Mouse (Mus musculus): ENCODE results near the gene Tmub2.

The Tmub2 gene

DNA sequence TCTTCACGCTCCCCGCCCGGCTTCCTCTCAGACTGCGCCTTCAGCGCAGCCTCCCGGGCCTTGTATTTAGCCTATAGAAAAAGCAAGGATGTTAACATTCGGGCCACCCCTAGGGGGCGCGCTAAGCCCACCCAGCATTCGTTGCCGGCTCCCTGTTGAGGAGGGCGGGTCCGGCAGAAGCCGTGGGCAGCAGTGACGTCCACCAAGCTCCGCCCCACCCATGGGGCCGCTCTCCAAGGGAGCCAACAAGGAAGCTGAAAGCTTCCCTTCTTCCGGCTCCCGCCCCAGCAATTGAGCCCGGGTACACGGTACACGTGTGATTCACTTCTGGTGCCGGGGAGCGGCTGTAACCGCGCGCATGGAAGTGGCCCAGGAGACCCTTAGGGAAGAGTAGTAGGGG, 24.2 kb downstream of the Tmub2 start:
- DNase-seq: peak; percentile 96 to 97

DNA sequence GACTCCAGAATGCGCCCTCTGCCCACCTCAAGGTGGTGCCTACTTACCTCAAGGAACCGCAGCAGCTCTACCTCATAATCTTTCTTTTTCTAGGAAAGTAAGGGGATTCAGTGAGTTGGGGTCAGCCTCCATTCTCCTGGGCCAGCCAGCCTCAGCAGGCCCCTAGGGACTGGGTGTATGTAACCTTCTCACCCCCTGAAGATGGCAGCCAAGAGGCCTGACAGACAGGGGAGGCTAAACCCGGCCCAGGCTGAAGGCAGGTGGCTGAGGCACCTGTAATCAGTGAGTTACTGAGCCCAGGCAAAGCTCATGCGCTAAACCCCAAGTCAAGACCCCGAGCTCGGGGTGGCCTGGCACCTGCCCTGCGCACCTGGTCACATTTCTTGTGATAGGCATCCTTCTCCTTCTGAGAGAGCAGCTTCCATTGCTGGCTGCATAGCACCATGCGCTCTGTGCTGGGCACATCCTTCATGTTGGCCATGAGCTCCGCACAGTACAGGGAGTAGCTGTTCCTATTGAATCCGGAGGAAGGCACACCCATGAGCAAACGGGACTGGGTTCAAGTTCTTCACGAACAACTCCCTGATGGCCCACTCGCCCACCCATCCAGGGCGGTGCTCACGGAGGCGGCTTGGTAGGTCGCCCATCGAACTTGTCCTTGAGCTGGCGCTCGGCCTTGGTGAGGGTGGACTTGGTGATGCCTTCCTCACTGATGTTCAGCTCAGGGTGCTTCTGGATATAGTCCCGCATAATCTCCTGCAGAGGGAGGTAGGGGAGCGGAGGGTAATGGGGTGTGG, 25.3 kb downstream of the Tmub2 start:
- DNase-seq: no peak

DNA sequence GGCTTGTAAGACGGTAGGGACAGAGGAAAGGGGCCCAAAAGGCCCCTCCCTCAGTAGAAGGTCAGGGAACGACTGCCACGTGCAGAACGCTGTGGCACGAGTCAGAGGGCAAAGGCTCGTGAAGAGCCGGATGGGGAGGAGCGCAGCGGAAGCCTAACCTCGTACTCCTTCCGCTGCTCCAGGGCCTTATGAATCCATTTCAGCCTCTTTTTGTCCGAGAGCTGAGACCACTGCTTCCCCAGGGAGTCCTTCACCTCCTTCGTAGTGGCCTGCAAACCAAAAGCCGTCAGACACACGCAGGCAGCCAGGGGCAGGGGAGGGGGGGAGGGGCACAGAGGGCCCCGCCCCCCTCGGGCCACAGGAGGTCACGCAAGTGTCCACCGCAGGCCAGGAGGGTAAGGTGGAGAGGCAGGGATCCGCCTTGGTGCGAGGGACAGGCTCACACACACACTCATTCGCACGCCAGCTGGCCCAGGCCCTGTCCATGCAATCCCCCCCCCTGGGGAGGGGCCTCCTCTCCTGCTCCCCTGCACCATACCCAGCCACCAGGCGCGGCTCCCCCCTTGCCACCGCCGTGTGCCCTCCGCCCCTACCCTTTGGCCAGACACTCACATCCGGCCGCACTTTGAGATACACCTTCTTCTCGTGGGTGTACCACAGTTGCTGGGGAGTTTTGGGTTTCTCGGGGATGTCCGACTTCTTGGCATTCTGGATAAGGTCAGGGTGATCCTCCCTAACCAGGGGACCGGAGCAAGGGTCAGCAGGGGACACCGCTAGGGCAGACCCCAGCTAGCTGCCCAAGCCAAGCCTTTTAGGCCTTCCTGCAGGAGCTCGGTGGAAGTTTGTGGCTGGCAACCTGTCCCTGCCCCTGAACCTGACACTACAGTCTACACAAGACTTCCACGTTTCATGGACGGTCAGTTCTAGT, 26.3 kb downstream of the Tmub2 start:
- no peak for DNase-seq

DNA sequence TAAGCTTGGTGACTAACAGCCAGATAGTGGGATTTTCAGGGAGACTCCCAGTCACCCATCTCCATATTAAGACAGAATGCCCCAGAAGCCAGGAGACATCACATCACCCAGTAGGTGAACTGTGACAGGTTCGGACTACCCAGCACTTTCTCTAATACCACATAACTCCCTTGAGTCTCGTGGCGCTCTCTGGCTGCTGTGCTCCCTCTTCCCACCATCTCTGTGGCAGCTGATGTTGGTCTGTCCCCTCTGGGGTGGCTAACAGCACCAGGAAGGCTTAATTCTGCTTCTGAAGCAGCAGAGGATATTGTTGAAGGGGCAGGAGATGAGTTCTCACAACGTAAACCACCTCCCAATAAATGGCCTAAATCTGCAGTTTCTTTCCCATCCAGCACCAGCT, 27.2 kb downstream of the Tmub2 start:
- DNase-seq: no peak

DNA sequence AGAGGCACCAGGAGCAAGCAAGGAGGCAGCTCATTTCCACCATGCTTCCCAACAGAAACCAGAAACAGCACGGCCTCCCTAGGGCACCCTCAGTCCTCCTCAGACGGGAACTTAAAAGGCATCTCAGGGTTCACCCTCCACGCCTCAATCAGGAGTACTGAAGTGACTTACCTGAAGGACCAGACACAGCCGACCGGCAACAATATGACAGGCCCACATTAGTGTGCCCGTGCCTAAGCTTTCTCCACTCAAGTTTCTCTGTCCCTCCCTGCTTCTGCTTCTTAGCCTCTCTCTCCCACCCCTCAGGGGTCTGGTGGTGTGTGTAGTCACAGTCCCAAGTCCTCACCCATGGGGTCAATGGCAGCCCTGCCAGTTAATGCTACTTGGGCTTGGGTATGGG, 27.9 kb downstream of the Tmub2 start:
- DNase-seq: no peak

DNA sequence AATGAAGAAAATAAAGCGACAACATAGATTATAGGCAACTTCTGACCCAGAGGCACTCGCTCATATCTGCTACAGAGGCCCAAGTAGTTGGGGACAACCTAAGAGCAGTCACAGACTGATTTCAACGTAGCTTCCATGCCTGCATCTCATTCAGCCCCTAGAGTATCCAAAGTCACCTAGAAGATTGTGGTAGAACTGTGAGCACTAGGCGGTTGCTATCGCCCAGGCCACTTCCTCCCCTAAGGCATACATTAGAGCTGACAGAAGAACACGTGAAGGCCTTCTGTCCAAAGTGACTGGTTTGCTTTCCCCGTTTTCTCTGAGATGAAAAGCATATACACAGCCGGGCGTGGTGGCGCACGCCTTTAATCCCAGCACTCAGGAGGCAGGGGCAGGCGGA, 29.6 kb downstream of the Tmub2 start:
- no peak for DNase-seq

DNA sequence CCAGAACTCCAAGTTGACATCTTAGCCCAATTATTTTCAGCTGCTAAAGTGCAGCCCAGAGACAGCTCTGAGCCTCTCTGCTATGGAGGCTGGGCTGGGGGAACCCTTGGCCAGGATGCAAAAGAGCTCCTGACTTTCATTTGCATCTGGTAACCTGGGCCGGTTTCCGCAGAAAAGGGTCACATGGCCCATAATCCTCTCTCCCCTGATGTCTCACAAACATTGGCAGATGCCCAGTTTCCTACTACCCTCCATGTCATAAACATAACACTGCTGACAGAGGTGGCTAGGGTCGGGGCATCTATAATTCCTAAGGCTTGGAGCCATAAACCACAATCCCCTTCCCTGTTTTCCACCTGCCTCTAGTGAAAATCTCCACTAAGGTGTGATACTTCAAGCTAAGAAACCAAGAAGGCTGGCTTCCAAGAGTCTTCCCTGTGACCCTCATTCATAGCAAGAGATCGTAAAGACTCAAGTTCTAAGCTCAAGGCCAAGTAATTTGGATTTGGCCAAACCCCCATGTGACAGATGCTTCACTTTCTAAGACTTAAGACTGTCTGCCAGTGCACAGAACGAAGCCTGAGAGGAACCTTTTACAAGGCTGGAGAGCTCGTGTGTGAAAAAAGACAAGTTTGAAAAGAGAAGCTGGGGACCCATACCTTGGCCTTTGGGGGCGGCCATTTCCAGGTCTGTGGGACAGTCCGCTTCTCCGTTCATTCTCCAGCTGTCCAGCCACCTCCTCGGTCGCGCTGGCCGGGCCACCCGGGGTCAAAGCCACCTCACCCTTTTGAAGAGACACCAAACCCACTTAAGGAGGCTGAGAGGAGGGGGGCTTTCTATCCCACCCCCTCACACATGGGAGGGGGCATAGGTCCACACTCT, 31.2 kb downstream of the Tmub2 start:
- no peak for DNase-seq

DNA sequence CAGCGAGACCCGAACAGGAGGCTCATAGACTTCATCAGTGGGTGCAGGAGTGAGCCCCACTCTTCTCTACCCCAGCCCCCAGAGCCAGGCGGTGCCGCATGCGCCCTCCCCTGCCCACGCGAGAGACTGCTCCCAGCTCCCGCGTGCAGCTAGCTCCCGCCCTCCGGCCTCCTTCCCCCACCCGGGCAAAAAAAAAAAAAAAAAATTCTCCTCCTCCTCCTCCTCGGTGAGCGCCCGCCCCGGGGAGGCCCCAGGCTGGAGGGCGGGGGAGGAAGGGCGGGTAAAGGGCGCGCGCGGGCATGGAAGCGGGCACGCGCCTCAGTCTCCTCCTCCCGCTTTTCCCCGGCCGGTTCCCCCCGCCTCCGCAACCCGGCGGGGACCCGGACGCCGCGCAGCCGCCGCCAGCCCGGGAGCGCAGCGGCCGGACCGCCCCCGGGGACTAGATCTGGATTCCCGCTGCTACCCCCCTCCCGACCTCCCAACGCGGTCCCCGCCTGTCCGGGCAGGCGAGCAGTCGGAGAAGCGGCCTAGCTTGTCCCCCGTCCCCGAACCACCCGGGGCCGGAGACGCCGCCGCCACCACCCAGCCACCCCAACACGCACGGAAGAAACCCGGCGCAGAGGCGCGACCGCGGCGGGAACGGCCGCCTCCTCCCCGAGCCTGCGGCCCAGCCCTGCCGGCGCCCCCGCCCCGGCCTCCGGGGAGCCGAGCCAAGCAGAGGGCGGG, 32.0 kb downstream of the Tmub2 start:
- DNase-seq: peak; percentile 91 to 92

DNA sequence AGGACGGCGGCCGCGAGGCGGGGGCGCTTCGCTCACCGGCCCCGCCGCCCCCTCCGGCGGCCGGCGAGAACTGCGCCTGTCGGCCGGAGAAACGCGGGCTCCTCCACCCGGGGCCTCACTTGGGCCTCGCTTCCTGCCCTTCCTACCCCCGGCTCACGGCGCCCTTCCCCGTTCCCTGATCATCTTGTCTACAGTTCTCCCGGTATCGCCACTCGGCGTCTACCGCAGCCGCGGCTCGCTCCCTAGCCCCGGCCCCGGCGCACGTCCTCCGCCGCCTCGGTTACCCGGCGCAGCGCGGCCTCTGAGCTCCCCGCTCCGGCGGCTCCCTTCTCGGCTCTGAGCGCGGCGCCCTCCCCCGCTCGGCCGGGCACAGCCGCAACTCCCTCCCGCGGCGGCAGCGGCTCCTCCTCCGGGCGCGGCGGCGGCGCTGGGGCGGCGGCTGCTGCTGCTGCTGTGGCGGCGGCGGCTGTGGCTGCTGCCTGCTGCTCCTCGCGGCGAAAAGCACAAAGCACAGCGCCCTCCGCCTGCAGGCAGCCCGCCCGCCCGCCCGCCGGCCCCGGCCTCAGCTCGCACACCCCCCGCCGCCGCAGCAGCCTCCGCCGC, 32.7 kb downstream of the Tmub2 start:
- peak in 1 of 2 experiments; percentile 41 for DNase-seq

DNA sequence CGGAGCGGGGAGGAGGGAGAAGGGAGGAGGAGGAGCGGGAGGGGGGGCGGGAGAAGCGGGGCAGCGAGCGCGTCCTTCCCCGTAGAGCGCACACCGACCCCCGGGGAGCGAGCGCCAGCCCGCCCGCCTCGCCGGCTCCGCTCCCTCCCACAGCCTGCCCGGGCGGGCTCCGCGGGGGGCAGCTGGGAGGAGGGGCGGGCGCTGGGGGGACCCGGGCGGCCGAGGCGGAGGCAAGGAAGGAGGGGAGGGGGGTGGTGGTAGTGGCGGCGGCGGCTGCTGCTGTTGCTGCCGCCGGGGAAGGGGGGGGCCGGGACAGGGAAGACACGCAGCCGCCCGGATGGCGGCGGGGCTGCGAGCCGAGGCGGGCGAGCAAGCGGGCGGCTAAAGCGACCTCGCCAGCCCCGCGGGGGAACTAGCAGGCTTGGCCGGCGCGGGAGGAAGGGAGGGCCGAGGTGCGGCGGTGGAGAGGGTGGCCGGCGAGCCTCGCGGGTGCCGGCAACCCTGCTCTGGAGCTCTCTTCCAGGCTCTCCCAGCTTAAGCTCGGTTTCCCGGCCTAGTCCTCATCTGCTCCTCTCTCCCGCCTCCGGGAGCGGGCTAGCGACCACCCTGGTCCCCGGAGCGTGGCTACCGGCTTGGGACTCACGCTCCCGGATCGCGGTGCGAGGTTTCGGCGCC, 33.3 kb downstream of the Tmub2 start:
- DNase-seq: peak; percentile 70 to 75

DNA sequence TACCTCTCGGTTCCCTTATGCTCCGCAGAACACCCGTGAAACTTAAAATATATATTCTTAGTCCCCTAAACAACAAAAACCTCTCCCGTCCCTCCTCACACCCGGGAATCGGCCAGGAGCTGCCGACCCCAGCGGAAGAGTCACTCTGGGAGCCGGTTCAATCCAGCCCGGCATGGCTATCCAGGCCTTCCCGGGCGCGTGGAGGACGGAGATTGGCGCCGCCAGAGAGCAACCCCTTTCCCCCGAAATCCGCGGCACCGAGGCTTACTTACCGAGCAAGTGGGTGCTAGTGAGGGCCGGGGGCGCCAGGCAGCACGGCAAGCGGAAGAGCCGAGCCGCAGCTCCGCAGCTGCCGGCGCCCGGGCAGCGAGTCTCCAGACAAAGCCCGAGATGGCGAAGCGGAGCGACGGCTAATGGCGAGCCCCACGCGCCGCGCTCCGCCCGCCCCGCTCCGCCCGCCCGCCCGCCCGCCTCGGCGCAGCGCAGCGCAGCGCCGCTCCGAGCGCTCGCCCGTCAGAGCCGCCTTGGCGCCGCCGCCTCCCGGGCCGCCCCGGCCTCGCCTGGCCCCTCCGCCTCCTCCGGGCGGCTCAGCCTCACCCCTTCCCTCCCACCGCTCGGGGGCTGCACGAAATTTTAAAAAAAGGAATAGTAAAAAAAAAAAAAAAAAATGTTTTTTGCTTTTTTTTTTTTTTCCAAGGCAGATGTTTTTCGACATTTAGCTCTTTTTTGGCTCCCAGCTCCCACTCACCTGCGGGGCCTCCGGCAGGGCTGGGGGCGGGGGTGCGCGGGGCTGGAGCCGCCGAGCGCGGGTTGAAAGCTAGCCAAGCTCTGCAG, 34.1 kb downstream of the Tmub2 start:
- peak in 1 of 2 experiments; percentile 60 for DNase-seq

DNA sequence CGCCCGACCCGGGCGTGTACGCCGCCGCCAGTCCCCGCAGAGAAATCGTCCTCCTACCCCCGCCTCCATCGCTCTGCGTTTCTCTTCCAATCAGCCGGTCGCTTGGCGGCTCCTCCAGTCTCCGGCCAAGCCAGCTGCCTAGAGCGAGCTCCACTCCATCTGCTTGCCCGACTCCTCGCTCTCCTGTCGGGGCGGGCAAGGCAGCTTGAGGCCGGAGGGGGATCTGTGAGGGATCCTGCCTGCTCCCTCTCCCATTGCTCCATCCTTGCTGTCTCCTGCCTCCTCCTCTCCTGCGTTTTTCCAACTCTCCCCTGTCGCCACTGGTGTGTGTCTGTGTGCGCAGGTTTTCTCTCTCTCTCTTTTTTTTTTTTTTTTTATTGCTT, 34.7 kb downstream of the Tmub2 start, which contains the start of gene Ubtf:
Gene Ubtf (minus strand): TSS at position 333 of the 383 bp plus-strand sequence.
- peak; percentile 76 to 80 for DNase-seq

DNA sequence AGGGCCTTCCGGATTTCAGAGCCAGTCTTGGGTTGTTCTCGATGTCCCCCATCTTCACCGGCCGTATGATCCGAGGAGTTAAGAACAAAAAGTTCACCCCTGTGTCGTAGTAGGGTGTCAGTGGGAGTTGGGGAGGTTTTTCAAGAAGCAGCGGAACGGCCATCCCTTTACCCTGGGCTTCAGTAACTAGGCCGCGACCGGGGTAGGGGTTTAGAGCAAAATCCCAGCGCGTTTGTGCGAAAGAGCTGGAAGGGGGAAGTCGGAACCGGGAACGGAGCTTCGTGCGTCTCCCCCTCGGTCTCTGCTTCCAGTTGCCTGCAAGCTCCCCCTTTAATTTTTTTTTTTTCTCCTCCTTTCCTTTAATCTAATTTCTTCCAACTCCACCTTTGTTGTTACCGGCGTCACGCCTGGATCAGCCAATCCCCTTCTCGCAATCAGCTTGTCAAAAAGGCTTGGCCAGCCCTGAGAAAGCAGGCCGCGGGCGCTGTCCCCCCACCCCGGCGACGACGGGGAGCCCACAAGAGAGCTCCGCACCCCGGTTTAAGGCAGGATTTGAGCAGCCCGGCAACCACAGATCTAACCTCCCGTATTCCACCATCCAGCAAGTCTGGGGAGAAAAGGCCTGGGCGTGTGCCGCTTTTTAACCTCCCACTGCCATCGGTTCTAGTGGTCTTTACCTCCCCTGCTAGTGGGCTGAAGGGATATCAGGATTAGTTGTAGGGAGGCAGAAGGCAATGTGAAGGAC, 35.4 kb downstream of the Tmub2 start:
- peak; percentile 89 to 90 for DNase-seq

DNA sequence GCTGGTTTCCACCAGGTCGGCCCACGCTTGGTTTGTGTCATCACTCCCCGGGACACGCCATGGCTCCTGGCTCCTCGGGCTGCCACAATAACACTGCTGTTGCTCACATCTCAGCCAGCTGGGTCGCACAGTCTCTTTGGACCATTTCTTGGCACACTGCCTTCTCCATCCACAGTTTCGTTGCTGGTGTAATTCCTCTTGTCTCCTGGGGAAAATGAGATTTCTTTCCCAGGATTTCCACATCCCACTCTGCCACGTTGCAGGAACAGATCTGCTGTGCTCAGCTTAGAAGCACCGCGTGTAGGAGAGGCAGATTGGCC, 35.9 kb downstream of the Tmub2 start:
- DNase-seq: peak in 1 of 2 experiments; percentile 58

DNA sequence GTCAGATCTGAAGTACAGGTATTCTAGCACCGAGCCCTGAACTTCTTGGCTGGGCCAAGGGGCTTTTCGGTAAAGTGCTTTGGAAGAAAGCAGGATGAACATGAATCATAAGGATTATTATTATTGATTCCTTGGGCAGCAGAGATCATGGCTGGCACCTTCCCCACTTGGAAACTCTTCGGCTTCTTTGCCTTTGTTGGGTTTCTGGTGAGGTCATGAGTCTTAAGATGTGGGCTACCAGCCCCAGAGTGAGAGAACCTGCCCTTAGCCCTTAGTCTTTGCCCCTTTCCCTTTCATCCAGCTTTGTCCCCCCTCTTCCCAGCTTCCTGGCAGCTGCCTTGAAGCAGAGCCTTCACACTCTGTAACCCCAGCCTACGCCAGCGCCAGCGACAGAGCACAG, 37.2 kb downstream of the Tmub2 start:
- DNase-seq: no peak

DNA sequence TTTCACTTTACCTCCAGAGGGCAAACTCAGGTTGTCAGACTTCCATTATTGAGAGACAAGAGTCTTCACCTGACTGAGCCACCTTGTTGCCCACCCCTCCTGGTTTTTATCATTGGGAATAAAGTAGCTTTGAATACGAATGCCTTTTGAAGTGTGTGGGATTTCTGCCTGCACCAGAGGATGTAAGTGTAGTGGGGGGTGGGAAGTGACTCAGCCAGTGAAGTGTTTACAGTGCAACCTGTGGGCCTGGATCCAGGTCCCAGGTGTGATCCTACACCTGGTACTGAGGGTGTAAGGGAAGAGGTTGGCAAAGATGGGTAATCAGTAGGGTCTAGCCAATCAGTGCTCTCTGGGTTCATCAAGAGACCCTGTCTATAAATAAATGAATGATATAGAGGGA, 38.8 kb downstream of the Tmub2 start:
- no peak for DNase-seq

DNA sequence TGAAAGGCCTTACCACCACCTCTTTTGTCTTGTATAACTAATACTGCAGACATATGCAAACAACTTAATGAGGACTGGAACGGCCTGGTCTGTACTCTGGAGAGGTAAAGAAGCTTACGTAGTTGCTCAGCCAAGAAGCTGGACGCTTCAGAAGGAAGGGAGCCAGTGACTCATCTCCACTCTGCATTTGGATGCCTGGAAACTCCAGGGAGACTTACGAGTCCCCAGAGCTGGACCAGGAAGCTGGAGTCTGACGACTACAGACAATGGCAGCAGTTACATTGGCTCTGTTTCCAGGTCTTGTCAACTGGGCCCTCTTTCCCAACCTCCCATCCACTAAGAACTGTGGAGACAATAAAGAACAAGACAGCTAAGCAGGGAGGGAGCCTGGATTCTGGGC, 42.5 kb downstream of the Tmub2 start:
- no peak for DNase-seq

DNA sequence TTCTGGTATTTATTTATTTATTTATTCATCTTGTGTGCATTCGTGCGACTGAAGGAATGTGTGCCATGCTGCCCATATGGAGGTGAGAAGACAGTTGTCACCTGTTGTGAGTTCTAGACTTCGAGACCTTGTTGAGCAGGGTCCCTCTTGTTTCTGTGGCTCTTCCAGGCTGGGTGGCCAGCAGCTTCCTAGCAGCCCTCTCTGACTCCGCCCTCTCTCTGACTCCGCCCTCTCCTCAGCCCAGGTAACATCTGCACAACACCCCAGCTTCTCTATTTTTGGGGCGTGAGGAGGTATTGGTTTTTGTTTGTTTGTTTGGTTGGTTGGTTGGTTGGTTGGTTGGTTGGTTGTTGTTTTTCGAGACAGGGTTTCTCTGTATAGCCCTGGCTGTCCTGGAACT, 43.1 kb downstream of the Tmub2 start:
- no peak for DNase-seq

DNA sequence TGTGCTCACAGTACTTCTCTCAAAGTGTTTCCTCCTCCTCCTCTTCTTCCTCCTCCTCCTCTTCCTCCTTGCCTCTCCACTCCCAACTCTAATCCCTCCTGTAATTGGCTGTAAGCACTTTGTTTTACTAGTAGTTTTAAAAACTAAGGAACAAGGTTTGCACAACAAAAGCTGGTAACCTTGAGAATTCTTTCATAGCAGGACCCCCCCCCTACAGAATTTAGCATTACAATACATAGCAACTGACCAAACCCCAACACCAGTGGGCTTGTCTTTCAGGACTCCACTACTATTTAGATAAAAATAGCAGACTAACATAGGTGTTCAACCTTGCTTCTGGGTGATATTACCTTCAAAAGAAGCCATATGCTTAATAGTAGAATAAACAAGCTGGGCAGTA, 44.8 kb downstream of the Tmub2 start:
- no peak for DNase-seq

DNA sequence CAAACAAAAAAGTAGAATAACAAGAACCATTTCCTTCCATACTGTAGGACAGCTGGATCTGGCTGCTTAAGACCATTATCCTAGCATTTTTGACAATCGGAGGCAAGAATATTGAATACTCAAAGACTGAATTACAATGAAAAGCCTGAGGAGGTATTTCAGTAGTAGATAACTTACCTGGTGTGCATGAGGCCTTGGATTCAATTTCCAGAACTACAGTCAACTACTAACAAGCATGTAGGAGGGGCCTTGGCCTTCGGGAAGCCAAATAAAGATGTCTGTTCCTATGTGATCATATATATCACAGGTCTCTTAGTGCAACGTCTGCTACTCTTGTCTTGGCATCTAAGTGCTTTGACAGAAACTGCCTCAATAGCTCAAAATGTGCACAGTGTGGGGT, 45.3 kb downstream of the Tmub2 start:
- no peak for DNase-seq

Data from kidney, adult 8-10 months (tissue).